Mouse (Mus musculus): ENCODE measurements around the gene Spata31d1b. TPM values are rescaled to one million over a fixed set of nuclear protein-coding genes. Genes with fewer than 3 reads are reported as not detected.

The Spata31d1b gene
- total RNA-seq, 2 experiments from 2014 or later = not detected

- intact Hi-C loops (cut with DNase I) = no loop called here
- no peak for DNase-seq (ENCODE audit: low spot score in 2 of 2)
Observed at GRCm38 (mm10) chr13:59739397-59739796, 27.3 kb downstream of the Spata31d1b start.

DNA sequence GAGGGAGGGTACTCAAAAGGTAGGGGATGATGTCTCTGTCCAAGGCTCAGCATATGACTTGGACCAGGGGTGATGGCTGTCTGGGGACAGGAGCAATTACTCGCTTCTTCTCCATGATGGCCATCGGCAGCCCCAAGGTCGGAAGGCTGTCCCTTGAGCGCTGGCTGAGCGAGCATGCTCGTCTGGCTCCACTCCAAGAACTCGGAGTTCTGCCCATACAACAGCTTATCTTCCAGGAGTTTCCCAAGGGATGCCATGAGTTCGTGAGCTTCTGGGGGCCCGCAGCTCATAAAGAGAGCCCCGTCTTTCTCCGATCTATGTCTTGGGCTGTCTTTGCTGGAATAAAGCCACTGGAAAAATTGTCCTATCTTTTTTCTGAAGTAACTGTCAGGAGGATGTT lies 29.0 kb downstream of the Spata31d1b start:
- DNase-seq (ENCODE audit: low spot score in 2 of 2) = no peak
- intact Hi-C loops (cut with DNase I) = no loop called here

- DNase-seq (ENCODE audit: low spot score in 2 of 2) = no peak
- intact Hi-C loops (cut with DNase I) = no loop called here
Observed at GRCm38 (mm10) chr13:59741697-59742096, 29.6 kb downstream of the Spata31d1b start.

- DNase-seq (ENCODE audit: low spot score in 2 of 2) = no peak
- intact Hi-C loops (cut with DNase I) = no loop called here
Observed at GRCm38 (mm10) chr13:59745462-59745861, 33.4 kb downstream of the Spata31d1b start.

- intact Hi-C loops (cut with DNase I) = no loop called here
- no peak for DNase-seq (ENCODE audit: low spot score in 2 of 2)
Observed at GRCm38 (mm10) chr13:59746164-59746563, 34.1 kb downstream of the Spata31d1b start.

DNA sequence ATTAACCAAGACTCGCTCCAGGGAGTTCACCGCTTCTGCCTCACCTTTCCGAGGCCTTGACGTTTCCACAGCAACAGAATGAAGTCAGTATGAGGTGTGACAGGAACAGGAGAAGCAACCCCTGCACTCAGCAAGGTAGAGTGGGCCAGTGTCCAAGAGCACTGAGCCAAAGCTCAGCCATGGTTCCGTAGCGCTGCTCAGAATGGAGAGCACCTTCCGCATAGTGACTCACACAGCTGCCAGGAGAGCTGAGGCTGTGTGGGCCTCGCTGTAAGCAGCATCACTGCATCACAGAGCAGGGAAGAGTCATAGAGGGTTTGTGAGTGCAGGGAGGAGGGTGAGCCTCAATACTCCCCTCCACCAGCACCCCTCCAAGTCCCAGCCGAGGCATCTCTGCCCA lies 34.6 kb downstream of the Spata31d1b start, which contains the start of gene 1700014D04Rik:
TSS of gene 1700014D04Rik (minus strand) at position 42 of the 400 bp plus-strand sequence.
- DNase-seq (ENCODE audit: low spot score in 2 of 2) = peak; percentile 55 to 70
- intact Hi-C loops (cut with DNase I) = no loop called here

GRCm38 (mm10) chr13:59750310-59750709 lies 38.2 kb downstream of the Spata31d1b start:
- DNase-seq (ENCODE audit: low spot score in 2 of 2) = no peak

DNA sequence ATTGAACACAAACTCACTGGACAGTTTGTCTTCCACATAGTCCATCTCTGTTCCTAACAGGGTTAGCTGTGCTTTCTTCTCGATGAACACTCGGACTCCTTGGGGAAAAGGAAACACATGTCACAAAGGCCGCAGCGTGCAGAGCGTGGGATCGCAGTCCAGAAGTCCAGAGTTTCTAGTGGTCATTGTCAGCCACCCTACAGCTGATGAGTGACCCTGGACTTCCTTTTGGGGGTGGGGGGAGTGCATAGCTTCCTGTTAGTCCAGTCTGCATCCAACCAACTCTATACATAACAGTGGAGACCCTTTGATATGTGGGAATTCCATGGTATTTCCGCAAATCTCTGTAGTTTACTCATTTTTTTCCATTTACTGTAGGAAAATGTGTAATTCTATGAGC lies 44.8 kb downstream of the Spata31d1b start:
- intact Hi-C loops (cut with DNase I) = no loop called here
- no peak for DNase-seq (ENCODE audit: low spot score in 2 of 2)

More at GRCm38 (mm10) chr13:59750310-59750709, 38.2 kb downstream of the Spata31d1b start:
- intact Hi-C loops (cut with DNase I) = no loop called here

DNA sequence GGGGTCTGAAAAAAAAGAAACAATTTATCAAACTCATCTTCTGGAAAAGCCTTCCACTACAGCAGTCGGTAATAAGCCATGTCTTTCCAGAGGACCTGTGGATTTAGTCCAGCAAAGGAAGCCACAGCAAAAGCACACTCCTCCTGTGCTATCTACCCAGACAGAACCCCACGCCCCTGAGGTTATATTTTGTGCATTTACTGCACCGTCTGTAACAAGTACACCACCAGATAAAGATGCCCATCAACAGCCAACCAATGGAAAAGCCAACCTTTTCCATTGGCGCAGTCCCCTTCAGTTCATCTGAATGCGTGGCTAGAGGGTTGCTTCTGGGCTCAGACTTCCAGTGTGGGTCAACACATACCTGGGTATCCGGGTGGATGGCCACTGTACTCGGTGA lies 50.7 kb downstream of the Spata31d1b start:
- no peak for DNase-seq (ENCODE audit: low spot score in 2 of 2)
- intact Hi-C loops (cut with DNase I) = no loop called here

DNA sequence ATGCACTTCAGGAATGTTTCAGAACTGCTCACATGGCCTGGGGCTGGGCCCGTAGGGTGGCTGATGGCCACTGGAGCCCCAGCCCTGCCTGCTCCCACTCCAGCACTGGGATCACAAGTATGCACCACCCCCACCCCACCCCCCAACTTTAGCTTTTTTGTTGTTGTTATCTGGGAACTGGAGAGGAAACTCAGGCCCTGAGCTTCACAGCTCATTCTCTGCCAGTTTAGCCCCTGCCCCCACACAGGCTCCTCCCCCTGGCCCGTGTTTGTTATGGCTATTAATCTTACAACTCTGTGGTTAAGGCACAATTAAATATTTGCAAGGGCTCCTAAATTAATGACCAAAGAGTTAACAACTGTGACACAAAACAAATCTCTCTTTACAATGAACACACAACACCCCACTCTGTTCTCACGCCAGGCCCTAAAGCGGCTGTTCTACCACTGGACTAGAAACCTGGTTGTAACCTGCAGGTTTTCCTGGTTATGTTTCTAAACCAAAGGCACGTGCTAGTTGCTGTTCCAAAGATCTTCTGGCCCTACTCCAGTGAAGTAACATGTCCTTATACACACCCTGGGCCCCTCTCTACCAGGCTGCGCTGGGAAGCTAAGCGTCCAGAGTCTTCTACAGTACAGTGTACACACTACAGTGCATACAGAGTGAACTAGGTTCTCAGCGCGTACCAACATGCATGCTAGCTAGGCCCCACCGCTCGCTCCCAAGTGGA lies 54.9 kb downstream of the Spata31d1b start:
- DNase-seq (ENCODE audit: low spot score in 2 of 2) = no peak
- intact Hi-C loops (cut with DNase I) = no loop called here

DNA sequence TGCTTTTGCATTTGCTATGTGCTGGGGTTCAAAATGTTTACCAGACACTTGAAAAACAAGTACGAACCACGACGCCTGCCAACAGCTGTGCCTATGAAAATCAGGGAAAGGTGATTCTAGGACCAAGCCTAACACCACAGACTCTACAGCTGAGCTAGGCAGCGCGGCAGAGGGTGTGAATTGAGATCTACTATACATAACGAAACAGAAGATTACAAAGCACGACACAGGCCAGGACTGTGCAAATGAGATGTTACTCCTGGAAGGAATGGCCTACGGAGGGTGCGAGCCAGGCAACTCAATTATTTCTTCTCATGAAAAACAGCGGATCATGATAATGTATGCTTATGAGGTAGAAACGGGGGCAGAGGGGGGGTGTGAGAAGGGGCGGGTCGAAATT lies 56.4 kb downstream of the Spata31d1b start:
- intact Hi-C loops (cut with DNase I) = no loop called here
- no peak for DNase-seq (ENCODE audit: low spot score in 2 of 2)

Other genes with a start within 250 kb of the Spata31d1b start
- gene Agtpbp1, start 127.1 kb upstream of the Spata31d1b start, total RNA-seq (2021) = 100 to 1,000 TPM; 326 to 365 TPM
- 10 to 100 TPM; 89.8 to 98.0 TPM for gene Naa35, start 127.0 kb upstream of the Spata31d1b start, total RNA-seq (2021)
- gene Golm1, start 36.5 kb upstream of the Spata31d1b start, total RNA-seq (2021) = 10 to 100 TPM; 15.5 to 15.6 TPM
- not detected for gene 4921517D22Rik, start 18.2 kb upstream of the Spata31d1b start, total RNA-seq (2021)
- gene Spata31d1a, start 2.0 kb upstream of the Spata31d1b start, total RNA-seq (2021) = under 1 TPM; 0.13 to 0.18 TPM
- under 1 TPM in 1 of 2 experiments, not detected in 1; 0.08 TPM for gene Spata31d1d, start 19.5 kb downstream of the Spata31d1b start, total RNA-seq (2021)
- gene 1700014D04Rik, start 34.5 kb downstream of the Spata31d1b start, total RNA-seq (2021) = 1 to 10 TPM; 1.0 to 1.1 TPM
- gene Isca1, start 57.5 kb downstream of the Spata31d1b start, total RNA-seq (2021) = 100 to 1,000 TPM; 119 to 121 TPM
- gene Gm49354, start 70.0 kb downstream of the Spata31d1b start, total RNA-seq (2021) = not detected
- gene Tut7, start 110.9 kb downstream of the Spata31d1b start, total RNA-seq (2021) = 10 to 100 TPM; 60.9 to 66.6 TPM

Data from left cerebral cortex, postnatal 14 days (tissue).